Mouse (Mus musculus): ENCODE results near the gene Fshr. TPM values are rescaled to one million over a fixed set of nuclear protein-coding genes. Genes with fewer than 3 reads are reported as not detected.

Gene Fshr
- not detected in 2 replicates for polyA plus RNA-seq (2012; rRNA removed)

DNA sequence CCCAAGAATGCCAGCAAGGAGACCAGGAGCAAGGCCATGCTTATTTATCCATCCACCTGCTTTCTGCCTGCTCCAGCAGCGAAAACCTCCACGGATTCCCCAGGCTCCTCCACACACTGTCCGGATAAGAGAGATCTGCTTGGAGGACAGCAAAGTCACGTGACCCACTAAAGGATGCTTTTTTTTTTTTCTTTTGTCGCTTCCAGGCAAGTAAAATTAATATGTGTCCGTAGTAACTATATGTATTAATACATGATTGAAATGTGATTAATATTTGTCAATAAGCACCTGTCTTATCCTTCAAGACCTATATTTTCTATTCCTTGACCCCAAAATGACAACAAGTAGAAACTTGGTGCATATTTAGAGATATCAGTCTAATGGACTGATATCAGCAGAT is at the start of gene Fshr:
Gene Fshr (minus strand): TSS at position 101 of the 400 bp plus-strand sequence.

Measured in colon, adult 2 months (tissue).